In genomic region chr1:160214171-160214570, GRCm38 (mm10) we compare ENCODE assay signal across 10 mouse cellular contexts. TPM values are rescaled to one million over a fixed set of nuclear protein-coding genes. Genes with fewer than 3 reads are reported as not detected.
DNase-seq lines count a peak whose midpoint lies in the region; ATAC-seq lines count a peak whose summit lies in the region.
"Had no signal": no experiment of that assay in that cellular context is flagged by ENCODE, and none has a peak within 500 bp of the region (broad histone marks: within the 10 kb centered on the region; RNA-seq: fewer than 3 reads in every experiment).

No protein-coding gene starts in this region.

- H3K36me3 ChIP-seq in liver, embryonic 11.5 days (ENCODE audit: control insufficient read depth, insufficient read depth, low read length), result no peaks in the 10 kb centered on the region
- no peaks in the 10 kb centered on the region for H3K36me3 ChIP-seq in embryonic facial prominence, embryonic 12.5 days
- no peaks in the 10 kb centered on the region for H3K36me3 ChIP-seq in limb, embryonic 13.5 days
- H3K36me3 ChIP-seq in neural tube, embryonic 14.5 days (ENCODE audit: control insufficient read depth, insufficient read depth, low read length), result no peaks in the 10 kb centered on the region

- peak overlapping the region; percentile 83 for H3K4me2 ChIP-seq in liver, embryonic 11.5 days
- 0 out of 2 replicates have a peak overlapping the region, but pooled peaks have one; percentile 54 for H3K4me2 ChIP-seq in embryonic facial prominence, embryonic 12.5 days (replicated peaks)
- H3K4me2 ChIP-seq in limb, embryonic 13.5 days (replicated peaks), result peak overlapping the region; percentile 69; the same call in 1 of the 2 replicates
- H3K4me2 ChIP-seq in neural tube, embryonic 14.5 days (ENCODE audit: low read depth, low read length), result peak overlapping the region; percentile 61; the same call in 1 of the 2 replicates

- no peaks in the 10 kb centered on the region for H3K27me3 ChIP-seq in liver, embryonic 11.5 days (replicated peaks; ENCODE audit: control insufficient read depth, insufficient read depth, low read length)
- H3K27me3 ChIP-seq in embryonic facial prominence, embryonic 12.5 days, result no peaks in the 10 kb centered on the region
- no peaks in the 10 kb centered on the region for H3K27me3 ChIP-seq in limb, embryonic 13.5 days
- H3K27me3 ChIP-seq in neural tube, embryonic 14.5 days (ENCODE audit: control insufficient read depth, insufficient read depth, low read length), result no peaks in the 10 kb centered on the region

- ATAC-seq in liver, embryonic 11.5 days (replicated peaks; ENCODE audit: low FRiP score), result no peak
- no peak for ATAC-seq in embryonic facial prominence, embryonic 12.5 days (ENCODE audit: insufficient number of reproducible peaks, insufficient read depth, low FRiP score, low TSS enrichment)
- no peak for ATAC-seq in limb, embryonic 13.5 days (ENCODE audit: low FRiP score, low read depth)
- ATAC-seq in neural tube, embryonic 14.5 days (ENCODE audit: low read depth), result no peak

- H3K27ac ChIP-seq in liver, embryonic 11.5 days (ENCODE audit: low read depth, low read length), result no peak overlapping the region
- H3K27ac ChIP-seq in embryonic facial prominence, embryonic 12.5 days, result no peak overlapping the region
- no peak overlapping the region for H3K27ac ChIP-seq in limb, embryonic 13.5 days
- H3K27ac ChIP-seq in neural tube, embryonic 14.5 days (ENCODE audit: low read depth, low read length), result peak overlapping the region; percentile 100; the same call in 1 of the 2 replicates

- peaks cover 5% of the 10 kb centered on the region; the same call in 1 of the 2 replicates for H3K4me1 ChIP-seq in liver, embryonic 11.5 days (replicated peaks; ENCODE audit: control insufficient read depth, insufficient read depth, low read length)
- peaks cover 9% of the 10 kb centered on the region for H3K4me1 ChIP-seq in embryonic facial prominence, embryonic 12.5 days
- H3K4me1 ChIP-seq in limb, embryonic 13.5 days, result peaks cover 19% of the 10 kb centered on the region
- H3K4me1 ChIP-seq in neural tube, embryonic 14.5 days (ENCODE audit: control insufficient read depth, insufficient read depth, low read length), result peaks cover 18% of the 10 kb centered on the region

- no peaks in the 10 kb centered on the region for H3K9me3 ChIP-seq in liver, embryonic 11.5 days (ENCODE audit: control insufficient read depth, low read length)
- H3K9me3 ChIP-seq in embryonic facial prominence, embryonic 12.5 days, result no peaks in the 10 kb centered on the region
- H3K9me3 ChIP-seq in limb, embryonic 13.5 days, result no peaks in the 10 kb centered on the region
- H3K9me3 ChIP-seq in neural tube, embryonic 14.5 days (ENCODE audit: control insufficient read depth, low read length), result no peaks in the 10 kb centered on the region

- H3K9ac ChIP-seq in liver, embryonic 11.5 days (ENCODE audit: low read depth, low read length), result no peak overlapping the region
- no peak overlapping the region for H3K9ac ChIP-seq in embryonic facial prominence, embryonic 12.5 days
- H3K9ac ChIP-seq in limb, embryonic 13.5 days, result no peak overlapping the region
- H3K9ac ChIP-seq in neural tube, embryonic 14.5 days (replicated peaks; ENCODE audit: low read depth, low read length), result no peak overlapping the region

- H3K4me3 ChIP-seq in liver, embryonic 11.5 days (ENCODE audit: low read depth, low read length), result peak overlapping the region; percentile 88
- no peak overlapping the region for H3K4me3 ChIP-seq in embryonic facial prominence, embryonic 12.5 days
- H3K4me3 ChIP-seq in limb, embryonic 13.5 days, result no peak overlapping the region
- no peak overlapping the region; the same call in 1 of the 2 replicates for H3K4me3 ChIP-seq in neural tube, embryonic 14.5 days (ENCODE audit: low read depth, low read length)

- no peak for DNase-seq in liver, embryonic 11.5 days (ENCODE audit: low spot score)
- DNase-seq in liver, result no peak
- DNase-seq in ovary, adult 18-20 months (ENCODE audit: low spot score), result no peak
- no peak for DNase-seq in kidney, adult 11 months
- DNase-seq in gastrocnemius, postnatal 4 days (ENCODE audit: low spot score in 2 of 2), result no peak
- DNase-seq: lung, postnatal 14 days; thymus, adult 2 months had no signal

- 91% methylated on average over 7 of the region's 7 CpGs for WGBS in liver, embryonic 11.5 days
- 81% methylated on average over 7 of the region's 7 CpGs for WGBS in embryonic facial prominence, embryonic 12.5 days
- 93% methylated on average over 7 of the region's 7 CpGs for WGBS in limb, embryonic 13.5 days
- 49% methylated on average over 7 of the region's 7 CpGs for WGBS in neural tube, embryonic 14.5 days

RNA-seq across cellular contexts. Expression of gene Cacybp, which starts 1.5 kb away (rescaled TPM):
- 415 and 437 TPM in 2 replicates for polyA plus RNA-seq in liver, embryonic 11.5 days (2014; fragmentation: Nextera tagmentation; extraction: Ambion mirVana)
- polyA plus RNA-seq in embryonic facial prominence, embryonic 12.5 days (2016; fragmentation: Nextera tagmentation; extraction: Ambion mirVana), result 228 and 234 TPM in 2 replicates
- polyA plus RNA-seq in limb, embryonic 13.5 days (2015; fragmentation: Nextera tagmentation; extraction: Ambion mirVana), result 223 and 224 TPM in 2 replicates
- polyA plus RNA-seq in neural tube, embryonic 14.5 days (2014; fragmentation: Nextera tagmentation; extraction: Ambion mirVana), result 248 and 280 TPM in 2 replicates
- 10 to 100 TPM; 56.1 to 57.7 TPM for total RNA-seq in gastrocnemius, postnatal 4 days (2021)

RNA-seq across cellular contexts. Expression of gene Mrps14, which starts 19.2 kb away (rescaled TPM):
- 308 and 309 TPM in 2 replicates for polyA plus RNA-seq in liver, embryonic 11.5 days (2014; fragmentation: Nextera tagmentation; extraction: Ambion mirVana)
- 232 and 233 TPM in 2 replicates for polyA plus RNA-seq in embryonic facial prominence, embryonic 12.5 days (2016; fragmentation: Nextera tagmentation; extraction: Ambion mirVana)
- 246 and 249 TPM in 2 replicates for polyA plus RNA-seq in limb, embryonic 13.5 days (2015; fragmentation: Nextera tagmentation; extraction: Ambion mirVana)
- polyA plus RNA-seq in neural tube, embryonic 14.5 days (2014; fragmentation: Nextera tagmentation; extraction: Ambion mirVana), result 118 and 138 TPM in 2 replicates
- total RNA-seq in gastrocnemius, postnatal 4 days (2021), result 10 to 100 TPM; 77.8 to 83.5 TPM
